Mouse (Mus musculus) ES-Bruce4 (cell line): ENCODE results near the gene Camta2.

Experiments used
- CTCF ChIP-seq: IDR thresholded peaks from one replicate; pipeline ENCODE4 v1.8.1; 2011; ENCODE audit warnings: low read depth, low read length
- EP300 ChIP-seq: IDR thresholded peaks from 2 replicates; pipeline ENCODE4 v1.6.1; 2011; ENCODE audit warnings: low read depth, low read length; ENCODE audit not compliant: insufficient read depth
- POLR2A ChIP-seq: IDR thresholded peaks from one replicate; pipeline ENCODE4 v1.8.1; 2011; ENCODE audit warnings: low read length; ENCODE audit not compliant: insufficient read depth

GRCm38 (mm10) chr11:70679894-70680293 is 8.0 kb downstream of the Camta2 start:
- TF ChIP-seq CTCF (no peak), POLR2A (no peak), EP300 (no peak)
